Mouse (Mus musculus) liver, embryonic 13.5 days (tissue): ENCODE results near the gene Ifi208. TPM values are rescaled to one million over a fixed set of nuclear protein-coding genes. Genes with fewer than 3 reads are reported as not detected.

ENCODE experiments used
- ATAC-seq: fragments of 200-750 bp; cut with Nextera tagmentation; 2 replicates; pipeline ENCODE4 v1.8.0; 2017; ENCODE audit warnings: low read depth, mild to moderate bottlenecking, moderate number of reproducible peaks, moderate library complexity
- DNase-seq: peaks from one replicate; pipeline ENCODE4 v3.0.0; 2022
- H3K27ac ChIP-seq: fragments of 300-500 bp; sonication (generic); 2 replicates; pipeline ENCODE4 v1.5.1; 2015; ENCODE audit warnings: moderate library complexity, mild to moderate bottlenecking, inconsistent platforms
- H3K27me3 ChIP-seq: fragments of 300-500 bp; sonication (generic); 2 replicates; pipeline ENCODE4 v1.6.1; 2015; ENCODE audit warnings: mild to moderate bottlenecking, inconsistent platforms
- H3K36me3 ChIP-seq: fragments of 300-500 bp; sonication (generic); 2 replicates; pipeline ENCODE4 v1.6.1; 2015; ENCODE audit warnings: mild to moderate bottlenecking, inconsistent platforms
- H3K4me1 ChIP-seq: fragments of 300-500 bp; sonication (generic); replicated peaks from 2 replicates; pipeline ENCODE4 v1.6.1; 2015; ENCODE audit warnings: inconsistent platforms
- H3K4me2 ChIP-seq: fragments of 300-500 bp; sonication (generic); 2 replicates; pipeline ENCODE4 v1.6.1; 2015; ENCODE audit warnings: inconsistent platforms, mild to moderate bottlenecking, moderate library complexity
- H3K4me3 ChIP-seq: fragments of 300-500 bp; sonication (generic); replicated peaks from 2 replicates; pipeline ENCODE4 v1.5.1; 2015; ENCODE audit warnings: mild to moderate bottlenecking, inconsistent platforms
- H3K9ac ChIP-seq: fragments of 300-500 bp; sonication (generic); 2 replicates; pipeline ENCODE4 v1.6.1; 2015; ENCODE audit warnings: mild to moderate bottlenecking, inconsistent platforms
- H3K9me3 ChIP-seq: fragments of 300-500 bp; sonication (generic); replicated peaks from 2 replicates; pipeline ENCODE4 v1.6.1; 2016; ENCODE audit warnings: inconsistent platforms
- WGBS: fragments of 180-500 bp; shearing (Covaris S2); methylation state at CpG from one replicate; pipeline ENCODE4 v1.1.7; 2015; ENCODE audit not compliant: insufficient replicate concordance; 5-methylcytosine and 5-hydroxymethylcytosine counted together
- microRNA-seq: library from miRNA; unstranded; fragments of <30 nt; microRNA quantifications from one replicate; pipeline ENCODE4, GENCODE M21; 2016
- polyA plus RNA-seq: library from polyadenylated mRNA; unstranded; fragments of >200 nt; fragmentation: Nextera tagmentation; extraction: Ambion mirVana; gene quantifications from 2 replicates; pipeline ENCODE4 v1.2.1, GENCODE M21; 2015

Ifi208 gene
- polyA plus RNA-seq, 1 experiment from 2014 or later: not detected

DNA sequence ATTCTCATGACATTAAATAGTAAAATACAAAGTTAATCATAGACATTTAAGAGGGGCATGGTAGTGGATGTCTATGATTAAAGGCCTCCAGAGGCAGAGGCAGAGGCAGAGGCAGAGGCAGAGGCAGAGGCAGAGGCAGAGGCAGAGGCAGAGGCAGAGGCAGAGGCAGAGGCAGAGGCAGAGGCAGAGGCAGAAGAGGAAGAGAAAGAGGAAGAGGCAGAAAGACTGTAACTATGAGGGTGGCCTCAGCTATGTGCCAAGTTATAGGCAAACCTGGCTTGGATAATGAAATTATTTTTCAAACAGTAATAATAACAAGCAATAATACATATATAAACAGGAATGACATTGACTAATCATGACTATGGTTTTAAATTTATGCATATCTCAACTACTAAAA, 67.1 kb downstream of the Ifi208 start:
- no peak for ATAC-seq
- Histone ChIP-seq H3K4me3 (no peak overlapping the region), H3K27me3 (no peaks in the 10 kb centered on the region), H3K4me1 (no peaks in the 10 kb centered on the region), H3K27ac (no peak overlapping the region), H3K36me3 (no peaks in the 10 kb centered on the region), H3K9ac (no peak overlapping the region), H3K4me2 (no peak overlapping the region), H3K9me3 (no peaks in the 10 kb centered on the region)
- no peak for DNase-seq

- H3K4me2 ChIP-seq: no peak within 1 kb of the TSS
- WGBS: 34% methylated on average over 4 of the region's 4 CpGs
- H3K9ac ChIP-seq: no peak within 1 kb of the TSS
- no peak within 1 kb of the TSS for H3K4me3 ChIP-seq
- no peak for ATAC-seq
- H3K9me3 ChIP-seq: no peaks in the 10 kb centered on the region
- no peaks in the 10 kb centered on the region for H3K36me3 ChIP-seq
- no peak for DNase-seq
- H3K27ac ChIP-seq: no peak within 1 kb of the TSS
- no peaks in the 10 kb centered on the region for H3K4me1 ChIP-seq
- no peaks in the 10 kb centered on the region for H3K27me3 ChIP-seq
Observed at GRCm38 (mm10) chr1:173741656-173742055, 68.2 kb downstream of the Ifi208 start, which contains the start of gene Ifi207. Ifi207 (minus strand) TSS chr1:173741747.

- H3K27ac ChIP-seq: no peak overlapping the region
- H3K4me3 ChIP-seq: no peak overlapping the region
- ATAC-seq (no peak), DNase-seq (no peak)
- H3K9ac ChIP-seq: no peak overlapping the region
- H3K27me3 ChIP-seq: no peaks in the 10 kb centered on the region
- no peak overlapping the region for H3K4me2 ChIP-seq
- WGBS: 36% methylated on average over 1 of the region's 1 CpGs
- H3K9me3 ChIP-seq: no peaks in the 10 kb centered on the region
- no peaks in the 10 kb centered on the region for H3K36me3 ChIP-seq
- no peaks in the 10 kb centered on the region for H3K4me1 ChIP-seq
Observed at GRCm38 (mm10) chr1:173742262-173742661, 68.8 kb downstream of the Ifi208 start.

Small RNA genes lying within 50 kb of the gene (microRNA-seq; reads per million reads assigned to microRNA genes)
- not detected for gene Gm44339

Other genes starting within 250 kb of the Ifi208 start
- 0.10 and 0.12 TPM in 2 replicates for gene Ifi206, start 182.6 kb upstream of the Ifi208 start, polyA plus RNA-seq
- not detected in 2 replicates for gene Ifi214, start 137.7 kb upstream of the Ifi208 start, polyA plus RNA-seq
- not detected in 2 replicates for gene Ifi213, start 74.4 kb upstream of the Ifi208 start, polyA plus RNA-seq
- 0.17 and 0.32 TPM in 2 replicates for gene Ifi209, start 42.8 kb upstream of the Ifi208 start, polyA plus RNA-seq
- gene Ifi207, start 68.1 kb downstream of the Ifi208 start, polyA plus RNA-seq: 0.78 and 1.1 TPM in 2 replicates
- gene Ifi204, start 93.3 kb downstream of the Ifi208 start, polyA plus RNA-seq: 3.0 and 4.5 TPM in 2 replicates
- 1.5 and 1.8 TPM in 2 replicates for gene Ifi211, start 239.4 kb downstream of the Ifi208 start, polyA plus RNA-seq